Mouse (Mus musculus): ENCODE measurements at regions not wholly inside any gene's neighbourhood (a gene's known extent, or its start where the extent isn't known, plus 50 kb on each side); places are given as distances from the start of the nearest gene placed in this dataset.

DNA sequence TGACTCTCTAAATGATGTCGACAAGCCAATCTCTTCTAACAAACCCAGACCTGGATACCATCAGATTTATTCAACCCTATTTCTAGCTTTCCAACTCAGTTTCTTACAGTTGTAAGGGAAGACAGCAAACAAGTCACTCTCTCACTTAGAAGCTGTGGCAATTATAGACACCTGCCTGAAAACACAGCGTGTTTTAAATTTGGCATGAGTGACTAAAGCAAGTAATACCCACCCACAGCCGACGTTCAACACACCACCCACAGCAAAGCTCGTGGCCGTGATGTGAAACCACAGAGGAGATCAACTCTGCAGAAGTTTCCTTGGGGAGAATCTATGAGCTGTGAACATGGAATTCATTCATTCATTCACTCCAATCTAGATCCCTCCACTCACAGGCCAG, 52.4 kb downstream of the Gm10234 start:
- no peak for TF ChIP-seq CTCF (IDR thresholded peaks at IDR 0.05; ENCODE audit: borderline replicate concordance, insufficient read depth, low read depth, low read length)
- no peak for TF ChIP-seq POLR2A (IDR thresholded peaks at IDR 0.05; ENCODE audit: borderline replicate concordance, insufficient read depth, low read length)

Data from cerebellum, adult 2 months (tissue).